In the genomic region with DNA sequence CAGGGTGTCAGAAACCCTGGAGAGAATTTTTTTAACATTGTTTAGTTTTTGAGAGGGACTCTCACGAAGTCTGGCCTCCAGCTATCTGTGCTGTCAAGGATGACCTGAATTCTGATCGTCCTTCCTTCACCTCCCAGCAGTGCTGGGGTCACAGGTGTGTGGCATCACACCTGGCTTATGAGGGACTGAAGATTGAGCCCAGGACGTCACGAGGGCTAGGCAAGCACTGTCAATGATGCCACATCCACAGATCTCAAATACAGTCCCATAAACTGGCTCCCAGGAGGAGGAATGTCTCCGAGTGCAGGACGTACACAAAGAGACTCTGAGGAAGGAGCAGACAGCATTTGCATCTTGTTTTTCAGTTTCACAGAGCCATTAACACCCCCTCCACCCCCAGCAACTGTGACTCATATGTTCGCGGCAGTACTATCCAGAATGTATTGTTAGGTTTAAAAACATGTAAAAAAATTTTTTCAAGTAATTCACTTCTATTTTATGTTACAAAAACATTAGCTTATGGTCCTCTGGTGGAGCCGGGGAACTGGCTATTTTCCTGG, we compare ENCODE assay signal across 11 mouse cellular contexts. TPM values are rescaled to one million over a fixed set of nuclear protein-coding genes. Genes with fewer than 3 reads are reported as not detected.
A peak's percentile ranks its signal among the peaks of the same experiment; 100 is the strongest.
DNase-seq lines count a peak whose midpoint lies in the region; ATAC-seq lines count a peak whose summit lies in the region.
"Had no signal": no experiment of that assay in that cellular context is flagged by ENCODE, and none has a peak within 500 bp of the region (broad histone marks: within the 10 kb centered on the region; RNA-seq: fewer than 3 reads in every experiment).

No protein-coding gene starts in this region.

- no peaks in the 10 kb centered on the region for H3K36me3 ChIP-seq in midbrain, embryonic 13.5 days
- no peaks in the 10 kb centered on the region for H3K36me3 ChIP-seq in midbrain, embryonic 11.5 days (ENCODE audit: control insufficient read depth, insufficient read depth, low read length)
- H3K36me3 ChIP-seq in forebrain, embryonic 15.5 days, result no peaks in the 10 kb centered on the region
- H3K36me3 ChIP-seq in neural tube, embryonic 14.5 days (ENCODE audit: control insufficient read depth, insufficient read depth, low read length), result no peaks in the 10 kb centered on the region
- no peaks in the 10 kb centered on the region for H3K36me3 ChIP-seq in heart, embryonic 10.5 days
- H3K36me3 ChIP-seq: heart, embryonic 13.5 days; liver, embryonic 13.5 days had no signal

- peaks cover 6% of the 10 kb centered on the region; the same call in 1 of the 2 replicates for H3K4me1 ChIP-seq in midbrain, embryonic 13.5 days (replicated peaks)
- H3K4me1 ChIP-seq in midbrain, embryonic 11.5 days (ENCODE audit: control insufficient read depth, insufficient read depth, low read length), result no peaks in the 10 kb centered on the region
- peaks cover 19% of the 10 kb centered on the region for H3K4me1 ChIP-seq in forebrain, embryonic 15.5 days
- no peaks in the 10 kb centered on the region; the same call in 1 of the 2 replicates for H3K4me1 ChIP-seq in neural tube, embryonic 14.5 days (ENCODE audit: control insufficient read depth, insufficient read depth, low read length)
- H3K4me1 ChIP-seq in heart, embryonic 10.5 days, result no peaks in the 10 kb centered on the region

- no peak overlapping the region for H3K27ac ChIP-seq in midbrain, embryonic 13.5 days
- H3K27ac ChIP-seq in midbrain, embryonic 11.5 days (ENCODE audit: low read depth, low read length), result no peak overlapping the region
- H3K27ac ChIP-seq in forebrain, embryonic 15.5 days (replicated peaks), result peak overlapping the region; percentile 74
- H3K27ac ChIP-seq in neural tube, embryonic 14.5 days (ENCODE audit: low read depth, low read length), result peak overlapping the region; percentile 58; the same call in 1 of the 2 replicates
- H3K27ac ChIP-seq in heart, embryonic 10.5 days, result no peak overlapping the region
- H3K27ac ChIP-seq: heart, embryonic 13.5 days; liver, embryonic 13.5 days; macrophage had no signal

- DNase-seq in frontal cortex, postnatal 14 days (ENCODE audit: low spot score in 2 of 2), result no peak
- DNase-seq in midbrain, embryonic 11.5 days (ENCODE audit: low spot score, missing footprints), result no peak
- DNase-seq in heart, embryonic 10.5 days (ENCODE audit: low spot score), result no peak
- DNase-seq in natural killer cell, adult 2 months (ENCODE audit: low spot score in 2 of 2), result no peak

- H3K9ac ChIP-seq in midbrain, embryonic 13.5 days (replicated peaks), result 0 out of 2 replicates have a peak overlapping the region, but pooled peaks have one; percentile 23
- H3K9ac ChIP-seq in midbrain, embryonic 11.5 days (ENCODE audit: low read length), result no peak overlapping the region
- no peak overlapping the region for H3K9ac ChIP-seq in forebrain, embryonic 15.5 days (replicated peaks)
- H3K9ac ChIP-seq in neural tube, embryonic 14.5 days (replicated peaks; ENCODE audit: low read depth, low read length), result 0 out of 2 replicates have a peak overlapping the region, but pooled peaks have one; percentile 17
- H3K9ac ChIP-seq: heart, embryonic 13.5 days; liver, embryonic 13.5 days had no signal

- H3K27me3 ChIP-seq in midbrain, embryonic 13.5 days, result no peaks in the 10 kb centered on the region
- no peaks in the 10 kb centered on the region for H3K27me3 ChIP-seq in midbrain, embryonic 11.5 days (ENCODE audit: control insufficient read depth, insufficient read depth, low read length)
- H3K27me3 ChIP-seq in forebrain, embryonic 15.5 days, result no peaks in the 10 kb centered on the region
- H3K27me3 ChIP-seq in neural tube, embryonic 14.5 days (ENCODE audit: control insufficient read depth, insufficient read depth, low read length), result no peaks in the 10 kb centered on the region
- 0 out of 2 replicates have a peak, but pooled peaks cover 6% of the 10 kb centered on the region for H3K27me3 ChIP-seq in heart, embryonic 10.5 days (ENCODE audit: insufficient read depth, poor library complexity, severe bottlenecking)
- H3K27me3 ChIP-seq: liver, embryonic 13.5 days had no signal

- peak; percentile 61 for ATAC-seq in frontal cortex, adult (ENCODE audit: low TSS enrichment)
- ATAC-seq in midbrain, embryonic 13.5 days, result no peak
- no peak for ATAC-seq in midbrain, embryonic 11.5 days (ENCODE audit: low FRiP score)
- ATAC-seq in forebrain, embryonic 15.5 days (replicated peaks), result peak; percentile 49
- ATAC-seq in neural tube, embryonic 14.5 days (ENCODE audit: low read depth), result no peak

- H3K9me3 ChIP-seq in midbrain, embryonic 13.5 days, result no peaks in the 10 kb centered on the region
- H3K9me3 ChIP-seq in midbrain, embryonic 11.5 days (ENCODE audit: control insufficient read depth, low read length), result no peaks in the 10 kb centered on the region
- H3K9me3 ChIP-seq in forebrain, embryonic 15.5 days, result no peaks in the 10 kb centered on the region
- H3K9me3 ChIP-seq in neural tube, embryonic 14.5 days (ENCODE audit: control insufficient read depth, low read length), result no peaks in the 10 kb centered on the region
- no peaks in the 10 kb centered on the region for H3K9me3 ChIP-seq in heart, embryonic 10.5 days
- H3K9me3 ChIP-seq: heart, embryonic 13.5 days; liver, embryonic 13.5 days had no signal

- H3K4me2 ChIP-seq in midbrain, embryonic 13.5 days (replicated peaks), result no peak overlapping the region
- H3K4me2 ChIP-seq in midbrain, embryonic 11.5 days, result no peak overlapping the region
- 0 out of 2 replicates have a peak overlapping the region, but pooled peaks have one; percentile 2 for H3K4me2 ChIP-seq in forebrain, embryonic 15.5 days (replicated peaks)
- H3K4me2 ChIP-seq in neural tube, embryonic 14.5 days (ENCODE audit: low read depth, low read length), result no peak overlapping the region
- H3K4me2 ChIP-seq: heart, embryonic 13.5 days; liver, embryonic 13.5 days had no signal

- WGBS in midbrain, embryonic 13.5 days, result 72% methylated on average over 9 of the region's 9 CpGs
- 77% methylated on average over 9 of the region's 9 CpGs for WGBS in midbrain, embryonic 11.5 days
- 63% methylated on average over 9 of the region's 9 CpGs for WGBS in forebrain, embryonic 15.5 days
- WGBS in neural tube, embryonic 14.5 days, result 60% methylated on average over 9 of the region's 9 CpGs
- 66% methylated on average over 9 of the region's 9 CpGs for WGBS in heart, embryonic 10.5 days

- H3K4me3 ChIP-seq in midbrain, embryonic 13.5 days (replicated peaks), result no peak overlapping the region
- no peak overlapping the region for H3K4me3 ChIP-seq in midbrain, embryonic 11.5 days (ENCODE audit: low read depth, low read length)
- no peak overlapping the region for H3K4me3 ChIP-seq in forebrain, embryonic 15.5 days
- H3K4me3 ChIP-seq in neural tube, embryonic 14.5 days (ENCODE audit: low read depth, low read length), result no peak overlapping the region
- H3K4me3 ChIP-seq in heart, embryonic 10.5 days, result no peak overlapping the region
- H3K4me3 ChIP-seq: heart, embryonic 13.5 days; liver, embryonic 13.5 days had no signal

RNA-seq across cellular contexts. Expression of a gene that starts 30.2 kb away (rescaled TPM):
- polyA plus RNA-seq in midbrain, embryonic 13.5 days (2015; fragmentation: Nextera tagmentation; extraction: Ambion mirVana), result 12.1 and 12.6 TPM in 2 replicates
- polyA plus RNA-seq in midbrain, embryonic 11.5 days (2014; fragmentation: Nextera tagmentation; extraction: Ambion mirVana), result 9.4 and 9.5 TPM in 2 replicates
- polyA plus RNA-seq in forebrain, embryonic 15.5 days (2015; fragmentation: Nextera tagmentation; extraction: Ambion mirVana), result 14.7 and 15.4 TPM in 2 replicates
- polyA plus RNA-seq in neural tube, embryonic 14.5 days (2014; fragmentation: Nextera tagmentation; extraction: Ambion mirVana), result 26.1 and 32.1 TPM in 2 replicates
- polyA plus RNA-seq in heart, embryonic 10.5 days (2016; fragmentation: Nextera tagmentation; extraction: Ambion mirVana), result 13.3 and 13.8 TPM in 2 replicates

Comparison
In these comparisons a context has a peak if more than half of its experiments do, and no peak if none do; other contexts are left out.
1. H3K9ac ChIP-seq: peak in midbrain, embryonic 13.5 days (single experiment) and neural tube, embryonic 14.5 days (single experiment); none in midbrain, embryonic 11.5 days (single experiment) and forebrain, embryonic 15.5 days (single experiment).
2. ATAC-seq: peak in frontal cortex, adult (single experiment) and forebrain, embryonic 15.5 days (single experiment); none in midbrain, embryonic 13.5 days (single experiment), midbrain, embryonic 11.5 days (single experiment) and neural tube, embryonic 14.5 days (single experiment).
3. H3K27ac ChIP-seq: peak in forebrain, embryonic 15.5 days (single experiment) and neural tube, embryonic 14.5 days (single experiment); none in midbrain, embryonic 13.5 days (single experiment), midbrain, embryonic 11.5 days (single experiment) and heart, embryonic 10.5 days (single experiment).